Mouse (Mus musculus) MEL (cell line): ENCODE results near the gene Sh3glb2. TPM values are rescaled to one million over a fixed set of nuclear protein-coding genes. Genes with fewer than 3 reads are reported as not detected.

ENCODE experiments used
- DNase-seq: peaks from one replicate; pipeline ENCODE4 v3.0.0; 2011; ENCODE audit warnings: low read depth, low spot score
- H3K27ac ChIP-seq: 2 replicates; pipeline ENCODE4 v1.5.1; 2012; ENCODE audit warnings: low read depth, mild to moderate bottlenecking, control low read depth, low read length, moderate library complexity; ENCODE audit not compliant: control insufficient read depth
- H3K27me3 ChIP-seq, 2 experiments: fragments of 150-350 bp in 1 of 2; sonication (generic) in 1 of 2; 2 replicates each; pipeline ENCODE4 v1.6.1; 2012; ENCODE audit warnings: low read length in 2 of 2, mild to moderate bottlenecking in 2 of 2, improper control_type of control experiment in 1 of 2, moderate library complexity in 1 of 2; ENCODE audit not compliant: insufficient read depth in 2 of 2, control insufficient read depth in 1 of 2
- H3K36me3 ChIP-seq, 2 experiments: 2 replicates each; pipeline ENCODE4 v1.6.1; 2012 to 2014; ENCODE audit warnings: low read length in 2 of 2, improper control_type of control experiment in 1 of 2, inconsistent platforms in 1 of 2, mild to moderate bottlenecking in 1 of 2; ENCODE audit not compliant: insufficient read depth in 2 of 2, control insufficient read depth in 1 of 2
- H3K4me1 ChIP-seq, 2 experiments: fragments of 150-350 bp in 1 of 2; sonication (generic) in 1 of 2; 2 replicates each; pipeline ENCODE4 v1.6.1; 2012; ENCODE audit warnings: low read length in 2 of 2, improper control_type of control experiment in 1 of 2, mild to moderate bottlenecking in 1 of 2; ENCODE audit not compliant: insufficient read depth in 2 of 2, control insufficient read depth in 1 of 2
- H3K4me3 ChIP-seq, 2 experiments: fragments of 150-350 bp in 1 of 2; sonication (generic) in 1 of 2; 2 replicates each; pipeline ENCODE4 v1.5.1; 2012; ENCODE audit warnings: low read depth in 2 of 2, low read length in 2 of 2, mild to moderate bottlenecking in 2 of 2, moderate library complexity in 2 of 2, control low read depth in 1 of 2, improper control_type of control experiment in 1 of 2; ENCODE audit not compliant: control insufficient read depth in 1 of 2, insufficient read depth in 1 of 2
- H3K79me2 ChIP-seq: 2 replicates; pipeline ENCODE4 v1.6.1; 2012; ENCODE audit warnings: mild to moderate bottlenecking, low read length, moderate library complexity; ENCODE audit not compliant: control insufficient read depth, poor library complexity, insufficient read depth
- H3K9ac ChIP-seq: 2 replicates; pipeline ENCODE4 v1.6.1; 2012; ENCODE audit warnings: low read depth, mild to moderate bottlenecking, control low read depth, low read length, moderate library complexity; ENCODE audit not compliant: control insufficient read depth, poor library complexity, severe bottlenecking
- H3K9me3 ChIP-seq: fragments of 150-350 bp; sonication (generic); replicated peaks from 2 replicates; pipeline ENCODE4 v1.6.1; 2012; ENCODE audit warnings: mild to moderate bottlenecking, low read length, improper control_type of control experiment, moderate library complexity; ENCODE audit not compliant: insufficient read depth
- BHLHE40 ChIP-seq: IDR thresholded peaks from 2 replicates; pipeline ENCODE4 v1.6.1; 2012; ENCODE audit warnings: low read depth, mild to moderate bottlenecking, inconsistent platforms, low read length, improper control_type of control experiment, borderline replicate concordance
- CHD1 ChIP-seq: IDR thresholded peaks from 2 replicates; pipeline ENCODE4 v1.6.1; 2012; ENCODE audit warnings: low read depth, mild to moderate bottlenecking, inconsistent platforms, low read length, improper control_type of control experiment
- CTCF ChIP-seq, 3 experiments: IDR thresholded peaks in 2 of 3; conservative IDR thresholded peaks in 1 of 3; 2 replicates each; pipeline ENCODE4 v1.5.1; 2011 to 2012; ENCODE audit warnings: low read length in 3 of 3, low read depth in 2 of 3, mild to moderate bottlenecking in 2 of 3, improper control_type of control experiment in 1 of 3, inconsistent platforms in 1 of 3, mixed read lengths in 1 of 3, moderate library complexity in 1 of 3; ENCODE audit not compliant: control insufficient read depth in 1 of 3, insufficient read depth in 1 of 3, poor library complexity in 1 of 3, severe bottlenecking in 1 of 3
- E2F4 ChIP-seq: IDR thresholded peaks from 2 replicates; pipeline ENCODE4 v1.6.1; 2011; ENCODE audit warnings: low read depth, low read length, improper control_type of control experiment, borderline replicate concordance
- ELF1 ChIP-seq: IDR thresholded peaks from 2 replicates; pipeline ENCODE4 v1.6.1; 2014; ENCODE audit warnings: low read depth, mild to moderate bottlenecking, inconsistent platforms, low read length, improper control_type of control experiment, moderate library complexity
- GABPA ChIP-seq: IDR thresholded peaks from 2 replicates; pipeline ENCODE4 v1.6.1; 2012; ENCODE audit warnings: low read depth, mild to moderate bottlenecking, inconsistent platforms, low read length, improper control_type of control experiment, moderate library complexity
- GATA1 ChIP-seq: IDR thresholded peaks from 2 replicates; pipeline ENCODE4 v1.6.1; 2011; ENCODE audit warnings: low read depth, low read length, improper control_type of control experiment
- KAT2A ChIP-seq: conservative IDR thresholded peaks from 2 replicates; pipeline ENCODE4 v1.6.1; 2012; ENCODE audit warnings: low read depth, low read length, improper control_type of control experiment, inconsistent platforms
- MAFK ChIP-seq: IDR thresholded peaks from 2 replicates; pipeline ENCODE4 v1.6.1; 2011; ENCODE audit warnings: low read depth, mild to moderate bottlenecking, low read length, improper control_type of control experiment, borderline replicate concordance
- MAZ ChIP-seq: IDR thresholded peaks from 2 replicates; pipeline ENCODE4 v1.6.1; 2012; ENCODE audit warnings: low read depth, mild to moderate bottlenecking, inconsistent platforms, low read length, improper control_type of control experiment
- MXI1 ChIP-seq: IDR thresholded peaks from 2 replicates; pipeline ENCODE4 v1.6.1; 2011; ENCODE audit warnings: mild to moderate bottlenecking, low read depth, low read length, improper control_type of control experiment
- MYC ChIP-seq: IDR thresholded peaks from 2 replicates; pipeline ENCODE4 v1.6.1; 2011; ENCODE audit warnings: low read depth, mild to moderate bottlenecking, low read length, improper control_type of control experiment, moderate library complexity
- NELFE ChIP-seq: IDR thresholded peaks from 2 replicates; pipeline ENCODE4 v1.6.1; 2011; ENCODE audit warnings: low read depth, low read length, improper control_type of control experiment
- NRF1 ChIP-seq: IDR thresholded peaks from 2 replicates; pipeline ENCODE4 v1.6.1; 2014; ENCODE audit warnings: low read depth, mild to moderate bottlenecking, inconsistent platforms, low read length, improper control_type of control experiment, moderate library complexity; ENCODE audit not compliant: poor library complexity, insufficient read depth, severe bottlenecking
- POLR2A ChIP-seq, 2 experiments: IDR thresholded peaks; 2 replicates each; pipeline ENCODE4 v1.6.1; 2011 to 2012; ENCODE audit warnings: low read length in 2 of 2, mild to moderate bottlenecking in 2 of 2, control low read depth in 1 of 2, improper control_type of control experiment in 1 of 2, low read depth in 1 of 2, moderate library complexity in 1 of 2; ENCODE audit not compliant: control insufficient read depth in 1 of 2, insufficient read depth in 1 of 2, poor library complexity in 1 of 2
- POLR2AphosphoS5 ChIP-seq: IDR thresholded peaks from 2 replicates; pipeline ENCODE4 v1.6.1; 2012; ENCODE audit warnings: low read depth, borderline replicate concordance, mild to moderate bottlenecking, inconsistent platforms, low read length, moderate library complexity, mixed read lengths
- RAD21 ChIP-seq: IDR thresholded peaks from 2 replicates; pipeline ENCODE4 v1.6.1; 2011; ENCODE audit warnings: mild to moderate bottlenecking, low read depth, low read length, improper control_type of control experiment
- RCOR1 ChIP-seq: IDR thresholded peaks from 2 replicates; pipeline ENCODE4 v1.6.1; 2012; ENCODE audit warnings: low read depth, mild to moderate bottlenecking, inconsistent platforms, low read length, improper control_type of control experiment
- SIN3A ChIP-seq: IDR thresholded peaks from 2 replicates; pipeline ENCODE4 v1.6.1; 2012; ENCODE audit warnings: low read length, improper control_type of control experiment, inconsistent platforms
- SMC3 ChIP-seq: IDR thresholded peaks from 2 replicates; pipeline ENCODE4 v1.6.1; 2011; ENCODE audit warnings: low read depth, low read length, improper control_type of control experiment
- TAL1 ChIP-seq: IDR thresholded peaks from 2 replicates; pipeline ENCODE4 v1.6.1; 2012; ENCODE audit warnings: mild to moderate bottlenecking, inconsistent platforms, low read length, moderate library complexity, mixed read lengths
- TCF12 ChIP-seq: IDR thresholded peaks from 2 replicates; pipeline ENCODE4 v1.6.1; 2014; ENCODE audit warnings: low read depth, mild to moderate bottlenecking, inconsistent platforms, low read length, improper control_type of control experiment, moderate library complexity
- USF1 ChIP-seq: IDR thresholded peaks from 2 replicates; pipeline ENCODE4 v1.6.1; 2014; ENCODE audit warnings: low read depth, mild to moderate bottlenecking, inconsistent platforms, low read length, improper control_type of control experiment, moderate library complexity
- USF2 ChIP-seq, 2 experiments: IDR thresholded peaks; 2 replicates each; pipeline ENCODE4 v1.6.1; 2011 to 2012; ENCODE audit warnings: improper control_type of control experiment in 2 of 2, low read length in 2 of 2, borderline replicate concordance in 1 of 2, inconsistent platforms in 1 of 2, low read depth in 1 of 2, mild to moderate bottlenecking in 1 of 2; ENCODE audit not compliant: insufficient read depth in 1 of 2
- ZC3H11A ChIP-seq: IDR thresholded peaks from 2 replicates; pipeline ENCODE4 v1.6.1; 2012; ENCODE audit warnings: low read depth, mild to moderate bottlenecking, inconsistent platforms, low read length, improper control_type of control experiment
- ZKSCAN1 ChIP-seq: IDR thresholded peaks from 2 replicates; pipeline ENCODE4 v1.6.1; 2012; ENCODE audit warnings: low read depth, mild to moderate bottlenecking, inconsistent platforms, low read length, improper control_type of control experiment, moderate library complexity
- ZMIZ1 ChIP-seq: IDR thresholded peaks from 2 replicates; pipeline ENCODE4 v1.6.1; 2012; ENCODE audit warnings: low read depth, mild to moderate bottlenecking, inconsistent platforms, low read length, improper control_type of control experiment, moderate library complexity
- polyA plus RNA-seq, 2 experiments: library from polyadenylated mRNA; stranded (reverse) in 1 of 2; unstranded in 1 of 2; fragments of >175 nt in 1 of 2; fragments of >200 nt in 1 of 2; gene quantifications; 2 replicates each; pipeline versions ENCODE4 v1.2.1 to v1.2.4; 2012; ENCODE audit warnings: low replicate concordance in 2 of 2, low read depth in 1 of 2; ENCODE audit not compliant: insufficient read length in 2 of 2, insufficient read depth in 1 of 2, missing spikeins in 1 of 2
- total RNA-seq: library from RNA; depleted of rRNA; stranded (reverse); fragments of 300-350 nt; gene quantifications from 2 replicates; pipeline ENCODE4 v1.2.3, GENCODE M21; 2012

The Sh3glb2 gene
- total and polyA plus RNA-seq, 3 experiments, result 48.0 to 60.1 TPM; not detected in 1

DNA sequence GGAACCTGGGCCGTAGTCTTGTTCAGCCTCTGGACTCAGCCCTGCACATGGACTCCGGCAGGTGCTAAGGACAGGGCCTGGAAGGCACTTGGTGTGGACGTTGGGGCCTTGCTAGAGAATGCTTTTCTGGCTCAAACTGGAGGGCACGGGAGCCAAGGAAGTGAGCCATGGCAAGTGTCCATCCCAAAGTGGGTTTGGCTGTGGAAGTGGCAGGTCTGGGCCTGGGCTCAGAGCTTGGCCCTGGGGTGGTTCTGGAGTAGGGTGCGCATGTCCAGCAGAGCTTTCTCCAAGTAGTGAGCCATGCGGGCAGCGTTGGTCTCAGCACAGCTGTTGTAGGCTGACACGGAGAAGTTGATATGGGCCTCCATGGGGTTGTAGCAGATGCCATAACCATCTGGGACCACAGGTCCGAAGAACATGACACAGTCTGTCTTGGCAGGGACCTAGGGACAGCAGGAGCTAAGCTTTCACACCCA lies 43.3 kb upstream of the Sh3glb2 start:
- peaks cover 0 to 2% of the 10 kb centered on the region in 2 experiments; a peak in 2 of 4 replicates for H3K36me3 ChIP-seq
- no peak overlapping the region for H3K4me3 ChIP-seq
- H3K79me2 ChIP-seq, result no peaks in the 10 kb centered on the region
- no peak for DNase-seq
- H3K4me1 ChIP-seq, result no peaks in the 10 kb centered on the region
- H3K27me3 ChIP-seq, result no peaks in the 10 kb centered on the region
- H3K9ac ChIP-seq, result no peak overlapping the region
- no peaks in the 10 kb centered on the region for H3K9me3 ChIP-seq
- H3K27ac ChIP-seq, result no peak overlapping the region
- TF ChIP-seq MAZ (no peak), MAFK (no peak), GATA1 (no peak), CHD1 (no peak), ZMIZ1 (no peak), CTCF (IDR thresholded peaks at IDR 0.05 in 2 of 3, conservative IDR thresholded peaks at IDR 0.05 in 1 of 3; ENCODE audit: control insufficient read depth in 1 of 3, insufficient read depth in 1 of 3, low read depth in 2 of 3, low read length in 3 of 3, poor library complexity in 1 of 3, severe bottlenecking in 1 of 3) (no peak), TCF12 (no peak), NELFE (no peak), POLR2AphosphoS5 (no peak), POLR2A (IDR thresholded peaks at IDR 0.05; ENCODE audit: control insufficient read depth in 1 of 2, insufficient read depth in 1 of 2, low read depth in 1 of 2, low read length in 2 of 2, poor library complexity in 1 of 2) (no peak), RCOR1 (no peak), ZKSCAN1 (no peak), KAT2A (no peak)
- TF ChIP-seq, all 39 proteins: peak for 0

GRCm38 (mm10) chr2:30401581-30401980 lies 42.4 kb upstream of the Sh3glb2 start:
- TF ChIP-seq E2F4, result no peak
- no peak for TF ChIP-seq SIN3A
- TF ChIP-seq NELFE, result no peak
- no peak for TF ChIP-seq RAD21
- no peak for TF ChIP-seq CTCF (IDR thresholded peaks at IDR 0.05 in 2 of 3, conservative IDR thresholded peaks at IDR 0.05 in 1 of 3; ENCODE audit: control insufficient read depth in 1 of 3, insufficient read depth in 1 of 3, low read depth in 2 of 3, low read length in 3 of 3, poor library complexity in 1 of 3, severe bottlenecking in 1 of 3)
- no peak for TF ChIP-seq BHLHE40
- TF ChIP-seq TCF12, result no peak
- no peak for TF ChIP-seq MYC
- TF ChIP-seq CHD1, result no peak
- TF ChIP-seq MXI1, result no peak
- TF ChIP-seq ELF1, result no peak
- no peak for TF ChIP-seq GABPA
- TF ChIP-seq SMC3, result no peak
- no peak for TF ChIP-seq USF2 (IDR thresholded peaks at IDR 0.05; ENCODE audit: borderline replicate concordance in 1 of 2, insufficient read depth in 1 of 2, low read depth in 1 of 2, low read length in 2 of 2)
- no peak for TF ChIP-seq TAL1
- TF ChIP-seq MAZ, result no peak
- TF ChIP-seq ZC3H11A, result no peak
- TF ChIP-seq NRF1, result no peak
- TF ChIP-seq USF1, result no peak
- no peaks in the 10 kb centered on the region for H3K9me3 ChIP-seq
- H3K4me3 ChIP-seq, result no peak overlapping the region
- peaks cover 0 to 2% of the 10 kb centered on the region in 2 experiments; a peak in 2 of 4 replicates for H3K36me3 ChIP-seq
- no peak overlapping the region for H3K9ac ChIP-seq
- H3K27me3 ChIP-seq, result no peaks in the 10 kb centered on the region
- H3K79me2 ChIP-seq, result no peaks in the 10 kb centered on the region
- no peak overlapping the region for H3K27ac ChIP-seq
- no peaks in the 10 kb centered on the region for H3K4me1 ChIP-seq
- no peak for DNase-seq
